Mouse (Mus musculus) heart, postnatal 25 days (tissue): Measurements from ENCODE around the gene Dock9. TPM values are rescaled to one million over a fixed set of nuclear protein-coding genes. Genes with fewer than 3 reads are reported as not detected.

ENCODE experiments used
- DNase-seq: peaks from one replicate; pipeline ENCODE4 v3.0.0; 2022; ENCODE audit warnings: low spot score
- intact Hi-C: fragments of 180-260 bp; cut with DNase I; formaldehyde crosslinking; loops from one replicate; pipeline ENCODE4 v1.15.1; 2025
- total RNA-seq, 2 experiments: library from RNA; stranded (reverse); gene quantifications; 2 replicates each; pipeline ENCODE4 v1.2.3; 2021

The Dock9 gene
- total RNA-seq, 2 experiments from 2014 or later, result 28.7 to 34.2 TPM

- DNase-seq, result no peak
- intact Hi-C loops, result no loop called here
Observed at GRCm38 (mm10) chr14:121605260-121605659, 192.4 kb downstream of the Dock9 start.

- intact Hi-C loops, result no loop called here
Observed at GRCm38 (mm10) chr14:121604565-121604964, 193.1 kb downstream of the Dock9 start.

GRCm38 (mm10) chr14:121602610-121603009, 195.0 kb downstream of the Dock9 start:
- intact Hi-C loops, result no loop called here
- no peak for DNase-seq

More at GRCm38 (mm10) chr14:121604565-121604964, 193.1 kb downstream of the Dock9 start:
- DNase-seq, result no peak

- intact Hi-C loops, result no loop called here
- no peak for DNase-seq
Observed at GRCm38 (mm10) chr14:121600538-121600937, 197.1 kb downstream of the Dock9 start.

- intact Hi-C loops, result no loop called here
- DNase-seq, result no peak
Observed at GRCm38 (mm10) chr14:121597073-121597472, 200.6 kb downstream of the Dock9 start.

- intact Hi-C loops, result no loop called here
- no peak for DNase-seq
Observed at GRCm38 (mm10) chr14:121596631-121597030, 201.0 kb downstream of the Dock9 start.

GRCm38 (mm10) chr14:121594684-121595083, 203.0 kb downstream of the Dock9 start:
- DNase-seq, result no peak
- intact Hi-C loops, result no loop called here

GRCm38 (mm10) chr14:121593313-121593929, 204.2 kb downstream of the Dock9 start:
- no peak for DNase-seq
- intact Hi-C loops, result no loop called here

GRCm38 (mm10) chr14:121592890-121593289, 204.7 kb downstream of the Dock9 start:
- DNase-seq, result no peak
- intact Hi-C loops, result no loop called here

- intact Hi-C loops, result no loop called here
- DNase-seq, result no peak
Observed at GRCm38 (mm10) chr14:121592356-121592755, 205.3 kb downstream of the Dock9 start.

GRCm38 (mm10) chr14:121589097-121589725, 208.4 kb downstream of the Dock9 start:
- intact Hi-C loops, result loop anchor here (5.0 to 10.0 kb wide), 2 partner anchors 213 to 314 kb away; no protein-coding TSS in a partner anchor
- DNase-seq, result peak; percentile 26

GRCm38 (mm10) chr14:121588451-121588850, 209.2 kb downstream of the Dock9 start:
- no peak for DNase-seq
- intact Hi-C loops, result loop anchor here (1.0 to 10.0 kb wide), 3 partner anchors 165 to 314 kb away; no protein-coding TSS in a partner anchor

GRCm38 (mm10) chr14:121585906-121586765, 211.5 kb downstream of the Dock9 start:
- intact Hi-C loops, result loop anchor here (5.0 to 10.0 kb wide), 2 partner anchors 216 to 311 kb away; no protein-coding TSS in a partner anchor
- DNase-seq, result no peak

GRCm38 (mm10) chr14:121579055-121579454, 218.6 kb downstream of the Dock9 start:
- DNase-seq, result no peak
- intact Hi-C loops, result no loop called here

GRCm38 (mm10) chr14:121573391-121573790, 224.2 kb downstream of the Dock9 start:
- no peak for DNase-seq
- intact Hi-C loops, result no loop called here

- intact Hi-C loops, result no loop called here
- no peak for DNase-seq
Observed at GRCm38 (mm10) chr14:121566794-121567201, 230.8 kb downstream of the Dock9 start.

- DNase-seq, result no peak
Observed at GRCm38 (mm10) chr14:121565930-121566329, 231.7 kb downstream of the Dock9 start.

GRCm38 (mm10) chr14:121564656-121565055, 233.0 kb downstream of the Dock9 start:
- DNase-seq, result no peak
- intact Hi-C loops, result no loop called here

More at GRCm38 (mm10) chr14:121565930-121566329, 231.7 kb downstream of the Dock9 start:
- intact Hi-C loops, result no loop called here

GRCm38 (mm10) chr14:121563954-121564353, 233.7 kb downstream of the Dock9 start:
- no peak for DNase-seq
- intact Hi-C loops, result no loop called here

GRCm38 (mm10) chr14:121559026-121559425, 238.6 kb downstream of the Dock9 start:
- intact Hi-C loops, result no loop called here
- no peak for DNase-seq
